Mouse (Mus musculus): ENCODE measurements around the gene Map7. TPM values are rescaled to one million over a fixed set of nuclear protein-coding genes. Genes with fewer than 3 reads are reported as not detected.

The Map7 gene
- total RNA-seq (2014; fragmentation: Nextera tagmentation) (39.3 and 41.9 TPM in 2 replicates), total RNA-seq (2017) (58.8 and 64.9 TPM in 2 replicates)

- ATAC-seq (replicated peaks; ENCODE audit: low FRiP score, low TSS enrichment, poor library complexity, severe bottlenecking) = peak; percentile 25
Observed at GRCm38 (mm10) chr10:20148130-20148772, at the start of gene Map7. Gene Map7, plus strand, starts transcription at chr10:20148471.

- ATAC-seq (replicated peaks; ENCODE audit: low FRiP score, low TSS enrichment, poor library complexity, severe bottlenecking) = no peak
Observed at GRCm38 (mm10) chr10:20101456-20101855, 46.8 kb upstream of the Map7 start.

GRCm38 (mm10) chr10:20104271-20104931, 43.9 kb upstream of the Map7 start:
- ATAC-seq (replicated peaks; ENCODE audit: low FRiP score, low TSS enrichment, poor library complexity, severe bottlenecking) = peak; percentile 59; the same call in 1 of the 2 replicates

DNA sequence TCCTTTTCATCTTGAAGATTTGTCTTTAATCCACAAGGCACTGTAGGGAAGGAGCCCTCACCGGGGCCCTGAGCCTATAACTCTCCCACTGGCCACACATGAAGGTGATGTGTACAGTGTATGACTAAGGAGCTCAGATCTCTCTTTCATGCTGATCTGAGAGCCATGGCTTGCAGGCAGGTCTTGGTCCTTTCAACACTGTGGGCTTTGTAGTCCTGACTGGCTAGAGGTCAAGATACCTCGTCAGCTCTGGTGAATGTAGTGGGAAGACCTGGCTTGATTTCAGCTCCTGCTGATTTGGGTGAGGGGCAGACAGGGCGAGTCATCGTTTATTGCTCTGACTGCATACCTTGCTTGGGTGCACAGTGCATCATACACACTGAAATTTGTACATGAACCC, 42.7 kb upstream of the Map7 start:
- ATAC-seq (replicated peaks; ENCODE audit: low FRiP score, low TSS enrichment, poor library complexity, severe bottlenecking) = no peak

GRCm38 (mm10) chr10:20107031-20107430, 41.2 kb upstream of the Map7 start:
- ATAC-seq (replicated peaks; ENCODE audit: low FRiP score, low TSS enrichment, poor library complexity, severe bottlenecking) = no peak

DNA sequence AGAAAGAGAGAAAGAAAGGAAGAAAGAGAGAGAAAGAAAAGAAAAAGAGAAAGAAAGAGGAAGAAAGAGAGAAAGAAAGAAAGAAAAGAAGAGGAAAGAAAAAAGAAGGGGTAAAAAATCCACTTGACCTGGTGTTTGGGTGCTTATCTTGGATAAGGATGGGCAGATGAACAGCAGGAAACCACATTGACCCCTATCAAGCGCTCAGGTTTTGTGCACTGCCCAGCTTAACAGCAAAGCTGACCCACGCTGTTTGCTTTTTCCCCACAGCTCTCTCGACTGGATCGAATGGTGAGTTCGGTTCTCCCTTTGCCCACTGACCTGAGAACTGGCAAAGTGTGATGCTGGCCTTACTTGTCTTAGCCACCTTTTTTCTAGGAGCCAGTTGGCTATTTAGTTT, 36.8 kb upstream of the Map7 start:
- peak; percentile 47 for ATAC-seq (replicated peaks; ENCODE audit: low FRiP score, low TSS enrichment, poor library complexity, severe bottlenecking)

GRCm38 (mm10) chr10:20112026-20112973, 36.0 kb upstream of the Map7 start:
- ATAC-seq (replicated peaks; ENCODE audit: low FRiP score, low TSS enrichment, poor library complexity, severe bottlenecking) = peak; percentile 27

GRCm38 (mm10) chr10:20119504-20120425, 28.5 kb upstream of the Map7 start:
- ATAC-seq (replicated peaks; ENCODE audit: low FRiP score, low TSS enrichment, poor library complexity, severe bottlenecking) = no peak

GRCm38 (mm10) chr10:20121981-20122380, 26.3 kb upstream of the Map7 start:
- ATAC-seq (replicated peaks; ENCODE audit: low FRiP score, low TSS enrichment, poor library complexity, severe bottlenecking) = no peak

- ATAC-seq (replicated peaks; ENCODE audit: low FRiP score, low TSS enrichment, poor library complexity, severe bottlenecking) = peak; percentile 59; the same call in 1 of the 2 replicates
Observed at GRCm38 (mm10) chr10:20123401-20123800, 24.9 kb upstream of the Map7 start.

DNA sequence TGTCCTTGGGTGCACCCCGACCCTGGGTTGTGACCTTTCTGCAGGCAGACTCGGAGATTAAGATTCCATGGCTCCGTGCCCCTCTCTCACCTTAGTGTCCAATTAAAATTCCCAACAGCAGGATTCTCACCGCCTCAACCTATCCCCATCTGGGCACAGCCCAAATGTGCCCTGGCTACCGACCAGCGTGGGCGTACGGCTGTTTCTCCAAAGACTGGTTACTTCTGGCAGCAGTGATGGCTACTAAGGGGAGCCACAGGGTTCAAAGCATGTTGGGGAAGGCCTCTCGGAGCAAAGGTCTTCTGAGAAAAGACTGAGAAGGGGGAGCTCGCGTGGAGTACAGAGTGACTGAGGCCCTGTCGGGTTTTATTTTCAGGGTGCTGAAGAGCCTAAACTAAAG, 23.7 kb upstream of the Map7 start:
- ATAC-seq (replicated peaks; ENCODE audit: low FRiP score, low TSS enrichment, poor library complexity, severe bottlenecking) = no peak

DNA sequence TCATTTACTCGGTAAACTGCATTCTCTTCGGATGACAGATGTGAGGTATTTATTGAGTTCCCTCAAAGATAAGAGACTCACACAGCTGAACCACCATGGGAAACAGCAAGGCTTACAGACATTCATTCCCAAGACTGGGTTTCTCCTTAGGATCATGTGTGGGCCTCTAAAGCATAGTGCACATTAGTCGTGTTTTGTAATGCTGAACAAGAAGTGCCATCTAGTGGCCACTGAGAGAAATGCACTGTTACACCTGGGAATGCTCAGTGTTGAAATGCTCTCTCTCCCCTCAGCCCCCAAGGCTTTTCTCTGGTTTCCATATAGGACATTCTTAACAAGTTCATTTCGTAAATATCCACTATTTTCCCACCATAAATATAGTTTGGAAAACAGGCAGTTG, 23.0 kb upstream of the Map7 start:
- ATAC-seq (replicated peaks; ENCODE audit: low FRiP score, low TSS enrichment, poor library complexity, severe bottlenecking) = peak; percentile 80

DNA sequence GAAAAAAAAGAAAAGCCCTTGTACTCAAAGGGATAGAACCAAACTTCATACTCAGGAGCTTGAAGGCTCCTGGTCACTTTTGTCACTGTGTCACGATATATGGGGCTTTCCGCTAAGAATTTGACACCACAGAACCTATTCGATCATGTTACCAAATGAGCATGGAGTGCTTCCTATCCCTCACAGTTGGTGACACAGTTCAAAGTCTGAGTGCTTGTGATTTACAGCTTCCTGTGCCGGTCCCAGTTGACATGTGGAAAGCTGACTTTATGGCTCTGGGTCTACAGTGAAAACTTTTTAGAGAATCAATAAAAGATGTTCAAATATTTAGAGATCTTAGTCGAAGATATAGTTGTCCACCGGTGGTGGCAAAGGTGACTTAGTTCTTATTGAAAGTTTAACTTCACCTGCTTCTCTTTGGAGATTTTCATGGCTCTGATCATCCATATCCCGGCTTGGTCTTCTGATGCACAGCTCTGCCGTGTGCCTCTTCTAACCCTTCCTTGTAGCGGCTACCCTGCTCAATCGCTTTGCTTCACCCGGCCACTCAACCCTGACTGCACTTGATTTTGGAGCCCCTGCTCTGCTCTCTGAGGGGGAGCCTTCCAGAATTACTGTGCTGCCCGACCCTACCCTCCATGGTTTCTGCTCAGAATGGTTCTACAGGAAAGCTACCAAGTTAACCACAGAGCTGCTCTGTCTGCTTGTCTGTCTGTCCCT, 15.2 kb upstream of the Map7 start:
- ATAC-seq (replicated peaks; ENCODE audit: low FRiP score, low TSS enrichment, poor library complexity, severe bottlenecking) = no peak

GRCm38 (mm10) chr10:20135350-20136058, 12.8 kb upstream of the Map7 start:
- ATAC-seq (replicated peaks; ENCODE audit: low FRiP score, low TSS enrichment, poor library complexity, severe bottlenecking) = peak; percentile 91

DNA sequence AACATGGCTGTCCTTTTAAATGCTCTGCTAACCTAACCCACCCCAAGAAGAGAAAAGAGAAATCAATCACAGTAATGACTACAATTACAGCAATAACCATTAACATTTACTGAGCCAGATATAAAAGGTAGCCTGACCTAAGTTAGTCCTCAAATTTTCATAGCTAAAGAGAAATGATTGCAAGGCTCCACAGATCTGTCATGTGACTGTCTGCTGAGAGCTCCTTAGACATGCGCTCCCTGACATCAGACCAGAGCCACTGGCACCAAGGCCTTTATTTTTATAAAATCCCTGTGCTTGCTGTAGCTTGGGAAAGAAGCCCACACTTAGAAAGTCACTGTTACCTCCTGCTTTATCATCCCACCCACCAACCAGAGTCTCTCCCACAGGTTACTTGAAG, 11.8 kb upstream of the Map7 start:
- no peak for ATAC-seq (replicated peaks; ENCODE audit: low FRiP score, low TSS enrichment, poor library complexity, severe bottlenecking)

GRCm38 (mm10) chr10:20141376-20141775, 6.9 kb upstream of the Map7 start:
- no peak for ATAC-seq (replicated peaks; ENCODE audit: low FRiP score, low TSS enrichment, poor library complexity, severe bottlenecking)

DNA sequence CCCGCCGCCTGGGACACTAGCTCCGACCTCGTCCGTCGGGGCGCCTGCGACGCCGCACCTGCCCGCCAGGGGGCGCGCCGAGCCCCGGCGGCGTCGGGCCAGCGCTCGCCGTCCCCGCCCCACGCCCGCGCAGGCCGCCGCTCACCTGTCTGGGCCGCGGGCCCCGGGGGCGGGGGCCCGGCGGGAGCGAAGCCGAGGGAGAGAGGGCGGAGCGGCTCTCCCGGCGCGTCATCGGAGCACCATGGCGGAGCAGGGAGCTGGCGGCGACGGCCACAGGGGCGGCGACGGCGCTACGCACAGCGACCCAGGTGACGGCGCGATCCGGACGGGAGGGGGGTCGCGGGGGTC, 476 bp downstream of the Map7 start:
- ATAC-seq (replicated peaks; ENCODE audit: low FRiP score, low TSS enrichment, poor library complexity, severe bottlenecking) = 0 out of 2 replicates have a peak, but pooled peaks have one; percentile 54
